Mouse (Mus musculus) heart, embryonic 10.5 days (tissue): ENCODE data around the gene Lfng. TPM values are rescaled to one million over a fixed set of nuclear protein-coding genes. Genes with fewer than 3 reads are reported as not detected.

Experiments
- DNase-seq: peaks from one replicate; pipeline ENCODE4 v3.0.0-alpha.2; 2017; ENCODE audit warnings: low spot score
- H3K27ac ChIP-seq: fragments of 300-500 bp; sonication (generic); 2 replicates; pipeline ENCODE4 v1.5.1; 2016; ENCODE audit warnings: mild to moderate bottlenecking
- H3K27me3 ChIP-seq: fragments of 300-500 bp; sonication (generic); 2 replicates; pipeline ENCODE4 v1.6.1; 2016; ENCODE audit warnings: mild to moderate bottlenecking; ENCODE audit not compliant: poor library complexity, insufficient read depth, severe bottlenecking
- H3K36me3 ChIP-seq: fragments of 300-500 bp; sonication (generic); 2 replicates; pipeline ENCODE4 v1.6.1; 2016; ENCODE audit warnings: mild to moderate bottlenecking, moderate library complexity
- H3K4me1 ChIP-seq: fragments of 300-500 bp; sonication (generic); 2 replicates; pipeline ENCODE4 v1.6.1; 2016; ENCODE audit warnings: mild to moderate bottlenecking
- H3K4me3 ChIP-seq: fragments of 300-500 bp; sonication (generic); 2 replicates; pipeline ENCODE4 v1.5.1; 2016; ENCODE audit warnings: mild to moderate bottlenecking, moderate library complexity
- H3K9me3 ChIP-seq: fragments of 300-500 bp; sonication (generic); 2 replicates; pipeline ENCODE4 v1.6.1; 2016; ENCODE audit warnings: mild to moderate bottlenecking, moderate library complexity
- WGBS: fragments of 180-500 bp; shearing (Covaris S2); methylation state at CpG from one replicate; pipeline ENCODE4 v1.1.7; 2016; 5-methylcytosine and 5-hydroxymethylcytosine counted together
- polyA plus RNA-seq: library from polyadenylated mRNA; unstranded; fragments of >200 nt; fragmentation: Nextera tagmentation; extraction: Ambion mirVana; gene quantifications from 2 replicates; pipeline ENCODE4 v1.2.1, GENCODE M21; 2016

The Lfng gene
- polyA plus RNA-seq, 1 experiment from 2014 or later = 4.7 TPM

DNA sequence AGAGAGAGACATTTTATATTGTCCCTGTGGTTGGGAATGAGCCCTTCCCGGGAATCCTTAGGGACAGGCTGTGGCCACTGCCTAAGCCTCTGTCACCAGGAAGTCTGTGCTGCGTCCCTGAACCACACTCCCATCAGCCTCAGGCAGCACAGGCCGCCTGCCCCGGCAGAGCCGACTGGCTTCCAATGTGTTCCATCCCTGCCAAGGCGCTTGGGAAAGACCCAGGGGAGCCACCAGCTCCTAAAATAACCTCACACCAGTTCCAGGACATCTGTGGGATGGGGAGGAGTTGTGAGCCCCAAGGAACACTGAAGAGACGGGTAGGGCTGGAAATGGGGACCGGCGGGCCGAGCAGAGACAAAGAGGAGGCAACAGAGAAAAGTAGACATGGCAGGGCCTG, 35.4 kb upstream of the Lfng start:
- no peak for DNase-seq
- WGBS = 46% methylated on average over 10 of the region's 10 CpGs
- Histone ChIP-seq H3K27me3 (no peaks in the 10 kb centered on the region), H3K9me3 (no peaks in the 10 kb centered on the region), H3K4me3 (no peak overlapping the region), H3K36me3 (no peaks in the 10 kb centered on the region), H3K27ac (no peak overlapping the region), H3K4me1 (peaks cover 30% of the 10 kb centered on the region)

DNA sequence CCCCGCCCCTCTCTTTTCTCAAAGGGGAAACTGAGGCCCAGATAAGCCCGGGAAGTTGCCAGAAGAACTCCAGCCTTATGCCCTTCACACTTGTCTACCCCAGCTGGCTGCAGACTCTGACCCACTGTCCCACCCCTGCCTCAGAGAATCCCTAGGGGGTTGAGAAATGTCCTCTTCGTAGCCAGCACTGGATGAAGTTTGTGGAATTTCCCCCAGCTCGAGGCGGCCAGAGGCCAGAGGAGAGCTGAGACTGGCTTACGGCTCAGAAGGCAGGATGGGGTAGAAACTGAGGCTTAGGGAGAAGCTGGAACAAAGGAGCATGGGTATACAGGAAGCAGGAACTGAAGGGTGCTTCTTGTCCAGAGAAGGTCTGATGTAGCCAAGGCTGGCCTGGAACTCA, 34.5 kb upstream of the Lfng start:
- no peaks in the 10 kb centered on the region for H3K9me3 ChIP-seq
- 55% methylated on average over 6 of the region's 6 CpGs for WGBS
- peaks cover 22% of the 10 kb centered on the region for H3K4me1 ChIP-seq
- DNase-seq = no peak
- no peaks in the 10 kb centered on the region for H3K27me3 ChIP-seq
- H3K27ac ChIP-seq = no peak overlapping the region; the same call in 1 of the 2 replicates
- H3K4me3 ChIP-seq = no peak overlapping the region
- H3K36me3 ChIP-seq = no peaks in the 10 kb centered on the region

DNA sequence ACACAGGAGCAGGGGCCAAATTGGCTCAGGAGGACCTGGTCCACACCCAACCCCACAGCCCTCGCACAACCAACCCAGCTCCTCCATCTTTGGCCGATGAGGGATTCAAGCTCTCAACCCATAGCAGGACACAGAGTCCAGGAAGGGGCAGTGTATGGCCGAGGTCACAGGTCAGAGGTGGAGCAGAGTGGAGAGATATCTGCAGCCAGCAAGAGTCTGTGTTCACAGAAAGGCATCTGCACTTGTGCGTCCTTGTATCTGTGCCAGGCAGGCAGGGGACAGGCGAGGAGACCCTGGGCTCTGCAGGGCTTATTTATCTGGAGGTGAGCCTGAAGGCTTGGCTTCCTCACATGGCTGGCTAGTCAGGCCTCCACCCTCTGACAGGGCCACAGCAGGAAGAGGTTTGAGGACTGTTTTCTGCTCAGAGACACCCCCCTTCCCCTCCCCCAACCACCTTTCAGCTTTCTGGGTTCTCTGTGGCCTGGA, 31.7 kb upstream of the Lfng start:
- H3K4me3 ChIP-seq = no peak overlapping the region
- no peak for DNase-seq
- H3K4me1 ChIP-seq = peaks cover 33% of the 10 kb centered on the region
- 0 out of 2 replicates have a peak overlapping the region, but pooled peaks have one; percentile 4 for H3K27ac ChIP-seq
- 48% methylated on average over 5 of the region's 5 CpGs for WGBS
- no peaks in the 10 kb centered on the region for H3K36me3 ChIP-seq
- H3K9me3 ChIP-seq = no peaks in the 10 kb centered on the region
- peaks cover 20% of the 10 kb centered on the region for H3K27me3 ChIP-seq

DNA sequence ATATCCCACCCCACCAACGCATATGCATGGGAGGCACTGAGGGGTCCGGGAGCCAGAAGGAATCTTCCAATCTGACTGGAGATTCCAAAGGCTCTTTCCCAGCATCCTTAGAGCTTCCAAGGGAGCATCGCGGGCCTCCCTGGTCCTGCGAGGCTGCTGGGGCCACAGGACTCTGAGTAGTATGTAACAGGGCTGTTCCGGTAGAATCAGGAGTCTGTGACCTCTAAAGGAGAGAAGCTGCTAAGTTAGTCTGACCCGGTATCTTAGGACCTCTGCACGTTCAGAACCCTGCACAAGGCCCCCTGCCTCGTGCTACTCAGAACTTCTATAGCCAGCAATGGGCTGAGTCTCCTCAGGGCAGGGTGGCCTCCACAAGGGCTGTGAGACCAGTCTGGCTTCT, 27.9 kb upstream of the Lfng start:
- Histone ChIP-seq H3K27ac (0 out of 2 replicates have a peak overlapping the region, but pooled peaks have one; percentile 52), H3K36me3 (no peaks in the 10 kb centered on the region), H3K27me3 (peaks cover 47% of the 10 kb centered on the region), H3K9me3 (no peaks in the 10 kb centered on the region), H3K4me1 (peaks cover 44% of the 10 kb centered on the region), H3K4me3 (no peak overlapping the region)
- WGBS = 45% methylated on average over 9 of the region's 9 CpGs
- no peak for DNase-seq

DNA sequence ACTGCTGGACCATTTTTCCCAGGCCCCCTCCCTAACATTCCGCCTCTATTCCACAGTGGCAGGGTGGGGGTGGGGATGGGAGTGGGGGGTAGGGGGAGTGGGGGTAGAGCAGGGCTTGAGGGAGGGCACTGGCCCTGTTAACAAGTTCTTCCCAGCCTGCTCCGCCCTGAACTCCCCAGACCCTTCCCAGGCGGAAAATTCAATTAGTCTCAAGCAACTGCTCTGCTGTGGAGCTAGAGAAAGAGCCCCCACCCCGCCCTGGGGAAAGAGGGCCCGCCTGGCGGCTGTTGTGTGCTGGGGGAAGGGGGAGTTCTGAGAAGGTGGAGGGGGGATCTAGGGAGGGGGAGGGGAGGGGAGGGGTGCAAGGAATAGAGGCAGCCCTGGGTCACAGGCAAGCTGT, 27.3 kb upstream of the Lfng start:
- no peak for DNase-seq
- H3K4me1 ChIP-seq = peaks cover 44% of the 10 kb centered on the region
- WGBS = 16% methylated on average over 6 of the region's 6 CpGs

DNA sequence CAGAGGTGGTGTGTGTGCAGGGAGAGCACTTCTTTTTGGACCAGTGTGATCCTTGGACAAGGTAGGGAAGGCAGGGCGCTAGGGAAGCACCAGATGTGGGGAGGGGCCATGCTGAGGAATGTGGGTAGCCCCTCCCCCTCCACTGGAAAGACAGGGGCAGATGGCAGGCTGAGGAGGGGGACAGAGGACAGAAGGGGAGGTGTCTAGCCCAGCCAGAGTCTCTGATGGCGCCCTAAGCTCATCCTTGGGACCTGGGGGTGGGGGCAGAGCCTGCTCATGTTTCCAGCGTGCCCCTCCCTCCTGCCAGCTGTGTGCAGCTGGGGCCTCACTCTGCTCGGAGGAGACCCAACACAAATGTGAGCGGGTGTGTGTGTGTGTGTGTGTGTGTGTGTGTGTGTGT, 25.6 kb upstream of the Lfng start:
- peaks cover 49% of the 10 kb centered on the region for H3K27me3 ChIP-seq
- no peak overlapping the region for H3K4me3 ChIP-seq
- H3K9me3 ChIP-seq = no peaks in the 10 kb centered on the region
- no peaks in the 10 kb centered on the region for H3K36me3 ChIP-seq
- WGBS = 3% methylated on average over 5 of the region's 5 CpGs
- peaks cover 37% of the 10 kb centered on the region for H3K4me1 ChIP-seq
- peak overlapping the region; percentile 62 for H3K27ac ChIP-seq
- DNase-seq = no peak

More for the DNA sequence above, 27.3 kb upstream of the Lfng start:
- no peaks in the 10 kb centered on the region for H3K9me3 ChIP-seq
- H3K27me3 ChIP-seq = peaks cover 49% of the 10 kb centered on the region
- no peaks in the 10 kb centered on the region for H3K36me3 ChIP-seq
- no peak overlapping the region for H3K4me3 ChIP-seq
- no peak overlapping the region for H3K27ac ChIP-seq

DNA sequence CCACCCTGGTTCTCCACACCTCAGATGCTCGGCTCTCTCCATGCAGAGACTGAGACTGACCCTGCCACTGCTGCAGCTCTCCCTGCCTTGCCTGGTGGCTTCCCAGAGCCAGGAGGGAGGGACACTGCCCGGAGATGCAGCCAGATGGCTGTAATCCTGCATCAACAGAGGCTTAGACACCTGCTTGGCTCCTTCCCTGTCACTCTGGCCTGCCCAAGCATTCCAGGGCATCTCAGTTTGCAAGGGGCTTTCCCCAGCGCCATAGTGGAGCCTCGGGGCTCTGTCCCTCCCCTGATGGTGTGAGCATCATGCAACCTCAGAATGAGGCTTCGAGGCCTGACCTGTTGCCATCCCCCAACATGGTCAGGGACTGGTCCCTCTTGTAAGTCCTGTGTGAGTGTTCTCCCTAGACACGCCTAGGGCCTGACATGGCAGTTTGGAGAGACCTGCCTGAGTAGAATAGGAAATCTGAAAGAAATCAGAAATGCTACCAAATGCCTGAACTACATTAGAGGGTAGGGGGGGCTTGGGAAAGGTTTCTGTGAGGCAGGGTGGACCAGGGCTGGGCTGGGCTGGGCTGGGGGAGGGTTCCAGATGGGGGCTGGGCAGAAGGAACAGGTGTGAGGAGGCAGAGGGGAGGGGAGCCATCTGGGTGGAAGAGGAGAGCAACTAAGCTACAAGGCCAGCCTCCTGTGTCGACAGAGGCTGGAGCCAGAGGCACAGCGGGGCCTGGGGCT, 24.0 kb upstream of the Lfng start:
- Histone ChIP-seq H3K27me3 (peaks cover 49% of the 10 kb centered on the region), H3K4me1 (peaks cover 37% of the 10 kb centered on the region), H3K4me3 (no peak overlapping the region), H3K27ac (no peak overlapping the region), H3K36me3 (no peaks in the 10 kb centered on the region), H3K9me3 (no peaks in the 10 kb centered on the region)
- 30% methylated on average over 8 of the region's 8 CpGs for WGBS
- no peak for DNase-seq

DNA sequence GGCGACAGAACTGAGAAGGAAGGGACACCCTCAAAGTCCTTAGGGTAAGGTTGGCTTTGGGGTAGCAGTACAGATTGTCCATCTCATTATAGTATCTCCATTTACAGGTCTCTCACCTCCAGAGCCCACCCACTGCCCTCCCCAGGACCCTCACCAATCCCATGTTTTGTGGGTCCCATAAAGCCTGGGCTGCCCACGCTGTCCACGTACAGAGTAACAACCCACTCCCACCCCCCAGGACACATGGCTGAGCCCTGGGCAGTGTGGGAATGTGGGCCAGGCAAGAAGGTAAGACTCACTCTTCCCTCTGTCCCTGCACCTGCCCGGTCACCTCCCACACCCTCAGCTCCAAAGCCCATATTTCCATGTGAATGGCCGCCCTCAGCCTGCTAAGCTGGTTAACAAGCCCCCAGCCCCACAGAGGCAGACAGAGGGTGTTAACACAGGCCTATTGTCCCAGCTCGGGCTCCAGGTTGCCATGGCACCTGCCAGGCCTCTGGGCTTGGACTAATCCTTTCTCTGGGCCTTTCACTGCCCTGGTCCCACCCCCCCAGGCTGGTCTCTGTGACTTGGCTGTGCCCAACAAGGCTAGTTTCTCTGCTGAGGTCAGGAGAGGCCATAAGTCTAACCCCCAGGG, 23.3 kb upstream of the Lfng start:
- 44% methylated on average over 6 of the region's 6 CpGs for WGBS
- H3K27me3 ChIP-seq = peaks cover 45% of the 10 kb centered on the region
- no peak overlapping the region for H3K27ac ChIP-seq
- H3K4me1 ChIP-seq = peaks cover 33% of the 10 kb centered on the region
- no peak for DNase-seq
- no peaks in the 10 kb centered on the region for H3K36me3 ChIP-seq
- H3K4me3 ChIP-seq = no peak overlapping the region
- H3K9me3 ChIP-seq = no peaks in the 10 kb centered on the region

DNA sequence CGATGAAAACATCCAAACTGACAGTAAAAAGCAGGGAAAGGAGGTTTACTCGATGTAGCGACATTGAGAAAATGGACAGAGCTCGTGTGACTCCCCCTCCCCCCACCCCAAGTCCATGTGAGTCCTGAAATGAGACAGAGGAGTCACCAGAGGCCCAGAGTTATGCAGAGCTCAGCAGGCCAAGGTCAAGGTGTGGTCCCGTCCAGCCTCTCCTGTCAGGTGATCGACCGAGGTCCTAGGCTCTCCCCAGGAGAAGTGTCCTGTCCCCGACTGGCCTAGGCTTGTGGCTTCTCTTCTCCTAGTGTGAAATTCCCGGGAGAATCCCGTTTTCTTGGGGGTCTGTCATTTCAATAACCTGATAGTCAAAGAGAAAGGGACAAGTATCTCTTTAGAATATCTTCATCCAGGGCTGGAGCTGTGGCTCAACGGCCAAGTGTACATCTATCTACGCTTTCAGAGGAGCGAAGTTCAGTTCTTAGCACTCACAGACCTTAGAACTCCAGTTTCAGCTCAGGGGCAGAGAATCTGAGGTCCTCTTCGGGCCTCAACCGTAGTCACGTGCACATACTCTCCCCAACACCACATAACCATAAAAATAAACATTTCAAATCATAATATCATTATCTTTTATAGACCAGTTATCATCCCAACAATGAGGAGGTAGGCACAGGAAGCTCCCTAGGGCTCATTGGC, 17.9 kb upstream of the Lfng start:
- DNase-seq = no peak
- WGBS = 80% methylated on average over 16 of the region's 16 CpGs
- Histone ChIP-seq H3K9me3 (no peaks in the 10 kb centered on the region), H3K27ac (no peak overlapping the region), H3K36me3 (no peaks in the 10 kb centered on the region), H3K4me1 (no peaks in the 10 kb centered on the region; the same call in 1 of the 2 replicates), H3K4me3 (no peak overlapping the region), H3K27me3 (peaks cover 10% of the 10 kb centered on the region)

DNA sequence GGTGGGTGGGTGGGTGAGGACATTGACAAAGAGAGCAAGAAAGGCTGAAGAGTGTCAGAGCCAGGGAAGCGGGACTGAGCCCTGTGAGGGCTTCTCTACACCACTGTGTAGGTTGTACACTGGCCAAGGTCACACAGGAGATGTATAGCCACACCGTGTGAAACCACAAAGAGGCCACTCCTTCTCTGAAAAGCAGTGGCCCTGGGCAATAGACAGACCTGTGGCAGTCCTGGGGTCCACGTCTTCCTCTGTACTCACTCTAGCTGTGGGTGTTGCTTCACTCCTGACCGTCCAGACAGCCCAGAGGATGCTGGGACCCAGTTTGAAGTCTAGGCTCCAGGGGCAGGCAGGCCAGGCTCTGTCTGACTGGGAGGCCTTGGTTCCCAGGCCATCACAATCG, 12.3 kb upstream of the Lfng start:
- H3K27me3 ChIP-seq = peaks cover 35% of the 10 kb centered on the region
- 73% methylated on average over 5 of the region's 5 CpGs for WGBS
- no peak for DNase-seq
- no peak overlapping the region for H3K4me3 ChIP-seq
- H3K27ac ChIP-seq = no peak overlapping the region
- no peaks in the 10 kb centered on the region for H3K9me3 ChIP-seq
- H3K4me1 ChIP-seq = peaks cover 15% of the 10 kb centered on the region
- no peaks in the 10 kb centered on the region for H3K36me3 ChIP-seq

DNA sequence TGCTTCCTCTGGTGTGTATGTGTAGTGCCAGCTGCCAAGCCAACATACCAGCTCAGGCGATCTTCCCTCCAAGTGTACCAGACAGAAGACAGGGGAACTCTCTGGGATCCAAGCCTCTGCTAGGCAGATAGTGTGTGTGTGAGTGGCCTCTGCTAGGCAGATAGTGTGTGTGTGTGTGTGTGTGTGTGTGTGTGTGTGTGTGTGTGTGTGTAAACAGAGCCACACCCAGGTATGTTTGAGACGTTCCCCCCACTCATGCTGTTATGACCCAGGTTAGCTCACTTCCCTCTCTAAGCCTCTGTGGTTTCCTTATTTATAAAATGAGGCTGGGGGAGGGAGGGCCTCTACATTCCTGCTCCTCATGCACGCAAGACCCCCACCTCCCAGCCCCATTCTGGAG, 10.7 kb upstream of the Lfng start:
- DNase-seq = no peak
- Histone ChIP-seq H3K4me3 (no peak overlapping the region), H3K27ac (peak overlapping the region; percentile 59; the same call in 1 of the 2 replicates), H3K36me3 (no peaks in the 10 kb centered on the region), H3K4me1 (peaks cover 15% of the 10 kb centered on the region), H3K9me3 (no peaks in the 10 kb centered on the region), H3K27me3 (peaks cover 39% of the 10 kb centered on the region)
- 60% methylated on average over 3 of the region's 3 CpGs for WGBS

DNA sequence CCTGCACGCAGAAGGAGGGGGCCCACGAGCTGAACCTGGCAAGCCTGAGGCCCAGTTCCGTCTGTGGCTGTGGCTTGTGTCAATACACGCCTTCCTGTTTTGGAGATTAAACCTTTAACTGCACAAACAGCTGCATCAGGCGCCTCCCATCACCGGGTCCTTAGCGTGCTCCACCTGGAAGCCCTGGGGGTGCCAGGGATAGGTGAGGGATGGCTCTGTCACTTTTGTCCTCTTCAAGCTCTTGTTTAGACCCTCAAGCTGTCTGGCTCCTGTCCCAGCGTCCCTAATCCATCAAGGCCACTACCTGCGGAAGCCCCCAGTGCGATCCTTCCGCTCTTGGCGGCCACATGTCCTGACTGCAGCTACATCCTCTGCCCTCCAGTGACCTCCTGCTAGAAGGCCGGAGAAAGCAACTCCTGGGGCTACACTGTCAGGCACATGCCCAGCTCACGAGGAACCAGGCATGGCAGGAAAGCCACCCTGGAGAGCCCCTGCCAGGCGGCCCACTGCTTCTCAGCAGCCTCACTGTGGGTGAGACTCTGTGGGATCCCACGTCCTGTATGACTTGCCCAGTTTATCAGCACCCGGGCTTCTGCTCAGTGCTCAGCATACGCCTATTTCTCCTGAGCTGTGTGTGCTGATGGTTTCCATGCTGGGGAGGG, 10.1 kb upstream of the Lfng start:
- no peaks in the 10 kb centered on the region for H3K36me3 ChIP-seq
- 57% methylated on average over 18 of the region's 18 CpGs for WGBS
- no peaks in the 10 kb centered on the region for H3K9me3 ChIP-seq
- no peak for DNase-seq
- H3K27me3 ChIP-seq = peaks cover 35% of the 10 kb centered on the region
- H3K4me1 ChIP-seq = peaks cover 15% of the 10 kb centered on the region
- H3K27ac ChIP-seq = peak overlapping the region; percentile 59
- no peak overlapping the region for H3K4me3 ChIP-seq
